Mouse (Mus musculus): Measurements from ENCODE around the gene Cpne5. TPM values are rescaled to one million over a fixed set of nuclear protein-coding genes. Genes with fewer than 3 reads are reported as not detected.
A peak's percentile ranks its signal among the peaks of the same experiment; 100 is the strongest.

Cpne5 gene
- polyA plus RNA-seq, 2 experiments: 14.7 TPM

GRCm38 (mm10) chr17:29218017-29218416, 19.9 kb downstream of the Cpne5 start:
- Histone ChIP-seq H3K36me3 (ENCODE audit: control insufficient read depth, insufficient read depth, low read length) (no peaks in the 10 kb centered on the region), H3K4me1 (ENCODE audit: control insufficient read depth, insufficient read depth, low read length) (peaks cover 11% of the 10 kb centered on the region), H3K9ac (ENCODE audit: low read depth, low read length, severe bottlenecking) (no peak overlapping the region), H3K4me3 (replicated peaks; ENCODE audit: low read length) (no peak overlapping the region), H3K9me3 (ENCODE audit: control insufficient read depth, low read length) (no peaks in the 10 kb centered on the region), H3K4me2 (replicated peaks; ENCODE audit: low read depth, low read length, severe bottlenecking) (no peak overlapping the region), H3K27me3 (ENCODE audit: control insufficient read depth, insufficient read depth, low read length) (no peaks in the 10 kb centered on the region), H3K27ac (replicated peaks; ENCODE audit: low read depth, low read length) (no peak overlapping the region)
- no peak for ATAC-seq (ENCODE audit: low FRiP score, low read depth)
- peak; percentile 69 for DNase-seq (ENCODE audit: low spot score)
- WGBS: 25% methylated on average over 5 of the region's 5 CpGs
- no peak for TF ChIP-seq POLR2A (IDR thresholded peaks at IDR 0.05; ENCODE audit: borderline replicate concordance, extremely low read depth, insufficient read depth, insufficient read length)

DNA sequence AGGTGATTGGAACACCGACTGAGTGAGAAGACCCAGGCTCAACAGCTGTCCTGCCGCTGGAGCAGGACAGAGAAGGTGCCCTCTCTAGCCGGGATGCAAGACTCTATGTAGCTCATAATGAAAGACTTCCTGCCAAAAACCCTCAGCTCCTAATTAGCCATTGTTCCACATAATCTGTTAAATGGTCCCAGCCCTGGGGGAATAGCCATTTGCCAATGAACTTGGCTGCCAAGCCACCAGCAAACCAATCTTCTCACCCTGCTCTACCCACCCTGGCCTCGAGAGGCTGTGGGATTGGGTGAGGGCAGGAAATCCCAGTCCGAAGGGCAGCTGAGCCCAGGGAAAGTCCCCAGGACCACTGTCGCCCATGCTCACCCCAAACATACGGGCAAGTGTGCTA, 21.9 kb downstream of the Cpne5 start:
- no peaks in the 10 kb centered on the region for H3K9me3 ChIP-seq (ENCODE audit: control insufficient read depth, low read length)
- H3K36me3 ChIP-seq (ENCODE audit: control insufficient read depth, insufficient read depth, low read length): no peaks in the 10 kb centered on the region
- TF ChIP-seq POLR2A (IDR thresholded peaks at IDR 0.05; ENCODE audit: borderline replicate concordance, extremely low read depth, insufficient read depth, insufficient read length): no peak
- H3K4me1 ChIP-seq (ENCODE audit: control insufficient read depth, insufficient read depth, low read length): peaks cover 11% of the 10 kb centered on the region
- no peak overlapping the region for H3K27ac ChIP-seq (replicated peaks; ENCODE audit: low read depth, low read length)
- ATAC-seq (ENCODE audit: low FRiP score, low read depth): no peak
- H3K4me2 ChIP-seq (replicated peaks; ENCODE audit: low read depth, low read length, severe bottlenecking): no peak overlapping the region
- no peak for DNase-seq (ENCODE audit: low spot score)
- H3K9ac ChIP-seq (ENCODE audit: low read depth, low read length, severe bottlenecking): no peak overlapping the region
- H3K27me3 ChIP-seq (ENCODE audit: control insufficient read depth, insufficient read depth, low read length): no peaks in the 10 kb centered on the region
- H3K4me3 ChIP-seq (replicated peaks; ENCODE audit: low read length): no peak overlapping the region
- WGBS: 51% methylated on average over 7 of the region's 7 CpGs

- no peak for TF ChIP-seq POLR2A (IDR thresholded peaks at IDR 0.05; ENCODE audit: borderline replicate concordance, extremely low read depth, insufficient read depth, insufficient read length)
- no peaks in the 10 kb centered on the region for H3K9me3 ChIP-seq (ENCODE audit: control insufficient read depth, low read length)
- H3K36me3 ChIP-seq (ENCODE audit: control insufficient read depth, insufficient read depth, low read length): no peaks in the 10 kb centered on the region; the same call in 1 of the 2 replicates
- no peak overlapping the region for H3K4me2 ChIP-seq (replicated peaks; ENCODE audit: low read depth, low read length, severe bottlenecking)
- H3K27ac ChIP-seq (replicated peaks; ENCODE audit: low read depth, low read length): no peak overlapping the region
- H3K9ac ChIP-seq (ENCODE audit: low read depth, low read length, severe bottlenecking): no peak overlapping the region
- no peak for DNase-seq (ENCODE audit: low spot score)
- 49% methylated on average over 10 of the region's 10 CpGs for WGBS
- no peak for ATAC-seq (ENCODE audit: low FRiP score, low read depth)
- no peak overlapping the region for H3K4me3 ChIP-seq (replicated peaks; ENCODE audit: low read length)
- no peaks in the 10 kb centered on the region for H3K27me3 ChIP-seq (ENCODE audit: control insufficient read depth, insufficient read depth, low read length)
- peaks cover 11% of the 10 kb centered on the region for H3K4me1 ChIP-seq (ENCODE audit: control insufficient read depth, insufficient read depth, low read length)
Measured at GRCm38 (mm10) chr17:29214655-29215054, 23.3 kb downstream of the Cpne5 start.

DNA sequence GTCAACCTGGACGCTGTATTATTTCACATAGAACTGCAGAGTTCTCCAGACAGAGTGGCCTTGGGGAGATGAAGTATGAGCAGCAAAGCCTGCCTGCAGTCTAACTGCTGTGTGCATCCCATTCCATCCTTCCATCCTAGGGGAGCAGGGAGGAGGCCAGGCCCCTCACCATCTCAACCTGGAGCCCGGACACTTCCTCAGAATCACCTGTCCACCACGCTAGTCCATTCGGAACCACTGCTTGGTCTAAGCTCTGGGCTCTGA, 23.8 kb downstream of the Cpne5 start:
- H3K9me3 ChIP-seq (ENCODE audit: control insufficient read depth, low read length): no peaks in the 10 kb centered on the region
- H3K36me3 ChIP-seq (ENCODE audit: control insufficient read depth, insufficient read depth, low read length): no peaks in the 10 kb centered on the region; the same call in 1 of the 2 replicates
- no peak overlapping the region for H3K27ac ChIP-seq (replicated peaks; ENCODE audit: low read depth, low read length)
- ATAC-seq (ENCODE audit: low FRiP score, low read depth): no peak
- peaks cover 11% of the 10 kb centered on the region for H3K4me1 ChIP-seq (ENCODE audit: control insufficient read depth, insufficient read depth, low read length)
- H3K27me3 ChIP-seq (ENCODE audit: control insufficient read depth, insufficient read depth, low read length): no peaks in the 10 kb centered on the region
- no peak for DNase-seq (ENCODE audit: low spot score)
- H3K9ac ChIP-seq (ENCODE audit: low read depth, low read length, severe bottlenecking): no peak overlapping the region
- H3K4me2 ChIP-seq (replicated peaks; ENCODE audit: low read depth, low read length, severe bottlenecking): no peak overlapping the region
- WGBS: 66% methylated on average over 4 of the region's 4 CpGs
- no peak overlapping the region for H3K4me3 ChIP-seq (replicated peaks; ENCODE audit: low read length)
- no peak for TF ChIP-seq POLR2A (IDR thresholded peaks at IDR 0.05; ENCODE audit: borderline replicate concordance, extremely low read depth, insufficient read depth, insufficient read length)

DNA sequence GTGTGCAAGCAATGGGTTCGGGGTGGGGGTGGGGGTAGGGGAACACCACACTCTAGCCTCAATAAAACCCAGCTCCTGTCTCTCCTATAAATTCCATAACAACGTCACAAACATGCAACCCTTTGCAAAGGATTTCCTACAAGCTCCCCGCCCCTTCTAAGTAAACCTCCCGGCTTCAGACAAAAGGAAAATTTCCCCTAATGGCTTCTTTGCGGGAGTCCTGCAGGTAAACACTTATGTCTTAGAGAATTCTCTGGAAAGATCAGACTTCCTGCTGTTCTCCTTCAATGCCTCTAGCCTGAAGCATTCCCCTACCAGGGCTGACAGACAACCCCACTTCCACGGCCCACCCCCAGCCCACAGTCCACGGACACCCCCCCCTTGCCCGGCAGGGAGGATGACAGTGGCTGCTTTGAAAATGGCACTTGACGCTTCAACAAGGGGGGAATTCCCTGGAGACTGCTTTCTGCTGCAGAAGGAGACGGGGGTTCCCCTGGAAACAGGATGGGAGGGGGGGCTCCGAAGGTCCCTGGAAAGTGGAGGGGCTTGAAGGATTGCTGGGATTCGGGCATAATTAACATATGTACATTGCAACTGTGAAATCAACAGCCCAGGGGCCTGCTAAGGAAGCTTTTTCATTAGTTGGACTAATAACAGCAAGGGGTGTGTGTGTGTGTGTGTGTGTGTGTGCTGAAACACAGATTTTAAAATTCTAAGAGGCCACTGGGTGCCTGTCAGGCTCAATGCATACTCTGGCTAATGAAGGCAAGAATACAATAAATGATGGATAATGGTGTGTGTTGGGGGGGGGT, 24.4 kb downstream of the Cpne5 start:
- H3K4me1 ChIP-seq (ENCODE audit: control insufficient read depth, insufficient read depth, low read length): peaks cover 11% of the 10 kb centered on the region
- H3K4me2 ChIP-seq (replicated peaks; ENCODE audit: low read depth, low read length, severe bottlenecking): peak overlapping the region; percentile 32
- H3K9me3 ChIP-seq (ENCODE audit: control insufficient read depth, low read length): no peaks in the 10 kb centered on the region
- H3K27me3 ChIP-seq (ENCODE audit: control insufficient read depth, insufficient read depth, low read length): no peaks in the 10 kb centered on the region
- WGBS: 12% methylated on average over 12 of the region's 12 CpGs
- H3K36me3 ChIP-seq (ENCODE audit: control insufficient read depth, insufficient read depth, low read length): no peaks in the 10 kb centered on the region; the same call in 1 of the 2 replicates
- DNase-seq (ENCODE audit: low spot score): no peak
- ATAC-seq (ENCODE audit: low FRiP score, low read depth): no peak
- no peak for TF ChIP-seq POLR2A (IDR thresholded peaks at IDR 0.05; ENCODE audit: borderline replicate concordance, extremely low read depth, insufficient read depth, insufficient read length)
- no peak overlapping the region for H3K4me3 ChIP-seq (replicated peaks; ENCODE audit: low read length)
- 0 out of 2 replicates have a peak overlapping the region, but pooled peaks have one; percentile 12 for H3K9ac ChIP-seq (ENCODE audit: low read depth, low read length, severe bottlenecking)
- H3K27ac ChIP-seq (replicated peaks; ENCODE audit: low read depth, low read length): no peak overlapping the region

Data from limb, embryonic 14.5 days (tissue).